Mouse (Mus musculus) mesoderm, embryonic 11.5 days (tissue): ENCODE results near the gene Tns3.

ENCODE experiments used
- DNase-seq: peaks from one replicate; pipeline ENCODE4 v3.0.0-alpha.2; 2012; ENCODE audit warnings: low read depth, low spot score

The Tns3 gene

GRCm38 (mm10) chr11:8440221-8440620 is 224.1 kb downstream of the Tns3 start:
- no peak for DNase-seq

- DNase-seq, result no peak
Measured at GRCm38 (mm10) chr11:8439035-8439434, 225.3 kb downstream of the Tns3 start.

GRCm38 (mm10) chr11:8438269-8438668 is 226.1 kb downstream of the Tns3 start:
- DNase-seq, result no peak

DNA sequence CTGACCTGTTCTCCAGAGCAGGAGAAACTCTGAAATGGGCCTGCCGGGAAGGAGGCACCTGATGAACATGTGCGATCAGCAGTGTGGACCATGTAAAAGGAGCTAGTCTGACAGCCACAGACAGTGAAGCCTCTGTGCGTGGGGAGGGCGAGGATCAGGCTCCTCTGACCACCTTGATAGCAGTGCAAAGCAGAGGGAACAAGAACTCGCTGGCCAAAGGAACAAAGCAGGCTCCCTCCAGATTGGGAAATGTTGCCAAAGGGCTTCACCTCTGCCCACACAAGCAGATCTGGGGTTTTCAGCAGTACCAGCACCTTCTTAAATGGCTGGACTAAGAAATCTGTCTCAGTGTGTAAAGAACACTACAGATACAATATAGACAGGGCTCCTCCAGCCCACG is 229.2 kb downstream of the Tns3 start:
- DNase-seq, result no peak

- DNase-seq, result no peak
Measured at GRCm38 (mm10) chr11:8434366-8434765, 230.0 kb downstream of the Tns3 start.

DNA sequence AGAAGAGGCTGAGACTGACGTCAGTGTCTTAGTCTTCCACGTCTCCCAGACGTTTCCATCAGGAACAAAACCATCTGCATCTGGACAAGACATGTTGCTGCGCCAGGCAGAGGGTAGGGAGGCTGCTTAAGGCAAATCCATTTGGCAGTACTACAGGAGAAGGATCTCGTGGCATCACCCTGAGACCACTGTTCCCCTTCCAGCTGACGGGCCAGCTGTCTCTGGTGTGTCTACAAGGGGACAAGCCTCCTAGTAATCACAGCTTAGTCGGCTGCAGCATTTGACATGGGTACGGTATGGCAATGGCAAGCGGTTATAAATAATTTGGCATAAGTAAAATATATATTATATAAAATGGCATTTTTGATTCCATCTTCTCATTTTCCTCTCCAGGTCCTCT is 230.9 kb downstream of the Tns3 start:
- no peak for DNase-seq

DNA sequence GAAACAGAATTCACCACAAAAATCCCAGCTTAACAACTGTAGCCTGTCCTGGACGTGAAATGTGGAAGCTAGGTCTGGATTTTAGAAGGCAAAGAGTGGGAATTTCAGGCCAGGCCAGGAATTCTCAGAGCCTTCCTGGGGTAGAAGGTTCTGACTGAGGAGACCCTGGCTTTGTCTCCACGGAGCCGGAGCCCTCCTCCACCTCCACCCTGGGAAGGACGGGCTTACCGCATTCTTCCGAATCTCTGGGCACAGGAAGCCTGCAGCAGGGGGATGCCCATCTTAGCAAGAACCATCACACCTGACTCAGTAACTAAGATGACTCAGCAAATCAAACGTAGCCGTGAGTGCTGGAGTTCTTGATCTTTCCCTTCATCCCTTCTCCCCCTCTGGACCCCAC is 231.4 kb downstream of the Tns3 start:
- no peak for DNase-seq

GRCm38 (mm10) chr11:8427660-8428059 is 236.7 kb downstream of the Tns3 start:
- DNase-seq, result no peak

DNA sequence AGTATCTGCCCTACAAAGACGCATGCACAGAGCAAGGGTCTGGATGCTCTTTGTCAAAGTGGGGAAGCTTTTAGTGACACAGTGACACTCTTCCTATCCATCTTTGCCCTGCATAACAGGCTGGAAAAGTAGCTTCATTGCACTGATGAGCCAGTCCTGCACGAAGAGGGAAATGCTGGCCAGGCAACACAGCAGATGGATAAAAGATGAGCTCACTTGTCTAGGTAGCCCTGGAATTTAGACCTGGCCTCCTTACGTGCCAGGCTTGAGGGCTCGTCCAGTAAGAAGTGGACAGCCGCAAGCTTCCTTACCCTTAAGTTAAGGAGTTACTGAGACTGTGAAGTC is 239.1 kb downstream of the Tns3 start:
- no peak for DNase-seq

DNA sequence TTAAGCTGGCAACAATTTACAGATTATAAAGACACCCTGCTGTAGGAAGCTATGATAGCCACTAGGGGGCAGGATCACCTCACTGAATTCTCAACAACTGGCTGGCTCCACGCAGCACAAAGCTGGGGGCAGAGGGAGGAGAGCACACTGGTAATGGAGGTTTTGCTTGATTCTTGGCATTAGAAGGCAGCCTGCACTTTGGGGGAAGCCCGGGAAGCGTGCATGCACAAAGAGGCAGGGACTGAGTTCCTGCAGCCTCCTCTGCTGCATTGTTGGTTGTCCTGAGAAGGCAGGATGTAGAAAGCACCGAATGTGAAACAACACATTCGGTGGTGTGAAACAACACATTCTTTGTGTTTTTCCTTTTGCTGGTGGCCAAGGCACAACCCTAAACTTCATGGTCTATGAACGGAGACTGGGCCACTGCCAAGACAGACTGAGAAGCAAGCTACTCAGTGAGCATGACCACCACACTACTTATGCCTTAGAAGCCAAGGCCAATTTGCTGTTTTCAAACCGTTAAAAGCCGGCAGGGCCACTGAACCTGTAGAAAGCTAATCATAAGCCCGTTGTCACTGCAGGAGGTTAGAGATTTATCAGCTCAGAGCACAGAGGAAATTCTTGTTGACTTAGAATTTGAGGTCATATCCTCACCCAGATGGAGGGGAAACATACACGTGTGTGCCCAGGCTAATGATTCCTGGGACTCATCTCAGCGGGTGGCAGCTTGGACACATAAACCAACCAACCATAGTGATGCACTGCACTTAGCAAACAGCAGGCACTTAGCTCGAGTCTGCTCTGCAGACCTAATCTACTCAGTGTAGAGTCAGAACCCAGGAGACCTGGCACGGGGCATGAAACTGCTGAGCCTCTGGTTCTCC is 239.8 kb downstream of the Tns3 start:
- peak; percentile 83 for DNase-seq

GRCm38 (mm10) chr11:8405225-8405899 is 259.0 kb downstream of the Tns3 start:
- peak; percentile 86 for DNase-seq

- no peak for DNase-seq
Measured at GRCm38 (mm10) chr11:8401328-8401727, 263.0 kb downstream of the Tns3 start.

GRCm38 (mm10) chr11:8396329-8396728 is 268.0 kb downstream of the Tns3 start:
- no peak for DNase-seq

DNA sequence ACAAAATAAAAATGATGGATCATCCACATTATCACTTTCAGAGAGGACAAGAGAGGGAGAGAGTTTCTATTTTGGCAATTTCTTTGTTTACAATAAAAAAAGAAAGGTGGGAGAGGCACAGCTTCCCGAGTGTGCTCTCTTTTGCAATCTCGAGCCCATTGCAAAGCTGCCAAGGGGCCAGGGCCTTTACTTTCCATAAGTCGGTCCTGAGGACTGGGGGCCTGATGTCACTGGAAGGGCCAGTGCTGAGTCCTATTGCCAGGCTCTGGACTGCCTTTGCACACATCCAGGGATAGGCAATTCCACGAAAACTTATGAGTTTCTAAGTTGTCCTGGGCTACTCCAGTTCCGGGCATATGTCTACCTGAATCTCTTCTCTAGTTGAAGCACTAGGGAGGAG is 272.8 kb downstream of the Tns3 start:
- no peak for DNase-seq

- no peak for DNase-seq
Measured at GRCm38 (mm10) chr11:8385891-8386405, 278.4 kb downstream of the Tns3 start.
